Mouse (Mus musculus): ENCODE data around the gene Pld1.

Gene Pld1

GRCm38 (mm10) chr3:27991100-27991703 is 52.7 kb downstream of the Pld1 start:
- DNase-seq (ENCODE audit: low spot score in 2 of 2): peak; percentile 62 to 77

DNA sequence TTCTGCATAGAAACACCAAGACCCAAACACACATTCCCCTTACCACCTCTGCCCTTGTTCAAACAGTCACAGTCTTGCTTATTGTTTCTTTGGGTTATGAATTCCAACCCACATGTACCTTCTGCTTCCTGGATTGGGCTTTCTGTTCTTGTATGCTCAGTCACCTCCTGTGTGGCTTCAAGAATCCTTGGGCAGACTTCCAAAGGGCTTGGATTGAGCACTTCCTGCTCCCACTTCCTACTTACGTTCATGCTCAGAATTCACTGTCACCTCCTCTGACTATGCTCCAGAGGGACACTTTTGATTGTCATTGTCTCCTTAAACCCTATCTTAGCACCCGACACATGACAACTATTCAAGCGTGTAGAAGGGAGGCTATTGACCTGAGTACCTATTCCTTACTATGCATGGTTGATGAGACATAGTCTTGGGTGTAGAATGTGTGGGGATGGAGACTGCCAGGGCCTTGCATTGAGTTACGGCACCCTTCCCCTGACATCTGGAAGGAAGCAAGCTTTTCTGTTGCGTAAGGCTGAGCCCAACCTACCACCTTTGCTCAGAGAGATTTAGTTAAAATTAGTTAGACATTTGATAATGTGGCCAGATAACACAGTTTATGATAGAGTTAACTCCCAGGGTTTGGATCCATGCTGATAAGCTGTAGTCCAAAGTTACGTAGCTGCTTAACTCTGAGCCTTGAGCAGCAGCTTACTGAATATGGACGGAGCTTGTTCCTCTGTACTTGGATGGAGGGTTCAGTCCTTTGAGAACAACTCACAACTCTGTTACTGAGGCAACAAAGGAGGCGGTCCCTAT is 55.9 kb downstream of the Pld1 start:
- DNase-seq (ENCODE audit: low spot score in 2 of 2): no peak

DNA sequence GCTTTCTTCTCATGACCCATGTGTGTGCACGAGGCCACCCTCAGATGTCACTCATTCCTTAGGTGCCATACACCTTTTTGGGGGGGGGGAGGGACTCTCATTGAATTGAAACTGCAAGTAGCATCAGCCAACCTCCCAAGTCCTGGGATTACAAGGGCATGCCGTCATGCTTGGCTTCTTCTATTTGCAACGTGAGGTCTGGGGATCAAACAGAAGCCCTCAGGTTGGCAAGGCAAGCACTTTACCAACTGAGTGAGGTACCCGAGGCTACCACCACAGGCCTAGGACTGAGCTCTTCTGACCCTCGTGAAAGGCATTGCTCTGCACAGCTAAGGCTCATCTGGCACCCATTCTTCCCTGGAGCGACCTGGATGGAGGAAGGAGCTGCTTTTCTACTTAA is 65.8 kb downstream of the Pld1 start:
- DNase-seq (ENCODE audit: low spot score in 2 of 2): no peak

DNA sequence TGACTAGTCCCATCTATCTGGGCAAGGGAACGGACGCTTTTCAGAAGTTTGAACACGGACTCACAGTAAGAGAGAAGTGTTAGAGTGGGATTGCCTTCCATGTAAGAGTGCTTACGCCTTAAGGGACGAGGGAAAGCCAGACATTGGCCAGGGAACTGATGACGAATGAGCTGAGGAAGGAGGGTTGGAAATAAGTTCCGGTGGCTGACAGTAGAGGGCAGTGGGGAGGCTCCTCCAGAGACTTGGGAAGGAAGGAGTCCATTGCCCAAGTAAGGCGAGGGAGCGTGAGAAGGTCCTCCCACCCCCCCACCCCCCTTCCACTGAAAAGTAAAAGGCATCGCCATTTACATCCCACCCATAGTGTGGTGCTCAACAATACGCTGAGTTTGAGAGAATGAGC is 69.2 kb downstream of the Pld1 start:
- no peak for DNase-seq (ENCODE audit: low spot score in 2 of 2)

GRCm38 (mm10) chr3:28008369-28008768 is 69.9 kb downstream of the Pld1 start:
- DNase-seq (ENCODE audit: low spot score in 2 of 2): peak in 1 of 2 experiments; percentile 27

GRCm38 (mm10) chr3:28012177-28012576 is 73.7 kb downstream of the Pld1 start:
- peak in 1 of 2 experiments; percentile 22 for DNase-seq (ENCODE audit: low spot score in 2 of 2)

DNA sequence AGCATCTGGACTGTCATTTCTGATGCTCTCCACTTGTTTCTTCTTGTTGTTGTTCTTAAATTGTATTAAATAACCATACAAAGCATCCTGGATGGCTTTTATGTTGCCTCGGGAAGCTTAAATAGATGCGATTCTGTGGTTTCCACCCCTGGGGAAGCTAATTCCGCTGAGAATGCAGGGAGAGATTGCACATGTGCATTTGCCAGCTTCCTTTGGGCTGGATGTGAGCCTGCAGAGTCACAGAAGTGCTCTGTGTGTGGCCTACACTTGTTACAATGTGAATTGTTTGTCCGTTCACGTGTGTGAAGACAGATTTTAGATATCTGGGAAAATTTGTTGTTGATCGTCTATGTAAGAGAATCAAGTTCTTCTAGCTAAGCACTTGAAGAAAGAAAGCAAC is 74.9 kb downstream of the Pld1 start:
- peak; percentile 22 to 31 for DNase-seq (ENCODE audit: low spot score in 2 of 2)

GRCm38 (mm10) chr3:28017002-28017401 is 78.5 kb downstream of the Pld1 start:
- DNase-seq (ENCODE audit: low spot score in 2 of 2): no peak

DNA sequence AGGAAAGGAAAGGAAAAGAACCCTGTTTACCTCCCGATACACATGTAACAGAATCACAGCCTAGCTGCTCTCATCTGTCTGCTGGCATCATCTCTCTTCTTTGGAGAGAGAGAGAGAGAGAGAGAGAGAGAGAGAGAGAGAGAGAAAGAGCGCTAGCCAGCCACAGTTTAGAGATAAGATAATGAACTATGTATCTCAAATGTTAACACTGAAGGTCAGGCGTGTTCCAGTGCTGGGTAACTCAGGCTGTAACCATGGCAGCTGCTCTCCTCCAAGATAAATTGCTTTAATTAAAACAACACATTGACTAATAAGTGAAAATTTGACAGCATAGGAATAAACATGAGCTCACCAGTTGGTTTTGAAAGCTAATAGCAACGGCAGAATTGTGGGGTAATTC is 81.2 kb downstream of the Pld1 start:
- no peak for DNase-seq (ENCODE audit: low spot score in 2 of 2)

DNA sequence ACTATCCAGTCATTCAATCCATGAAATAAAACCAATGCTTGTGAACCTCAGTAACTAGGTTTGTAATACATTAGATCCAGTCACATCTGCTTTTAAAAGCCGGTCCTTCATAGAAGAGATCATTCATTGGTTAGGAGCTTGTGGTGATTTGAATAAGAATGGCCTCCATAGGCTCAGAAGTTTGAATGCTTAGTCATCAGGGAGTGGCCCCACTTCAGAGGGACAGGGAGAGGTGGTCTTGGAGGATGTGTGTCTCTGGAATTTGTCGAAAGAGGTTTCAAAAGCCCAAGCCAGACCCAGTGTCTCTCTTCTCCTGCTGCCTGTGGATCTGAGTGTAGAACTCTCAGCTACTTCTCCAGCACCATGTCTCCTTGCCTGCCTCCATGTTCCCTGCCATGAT is 81.9 kb downstream of the Pld1 start:
- no peak for DNase-seq (ENCODE audit: low spot score in 2 of 2)

DNA sequence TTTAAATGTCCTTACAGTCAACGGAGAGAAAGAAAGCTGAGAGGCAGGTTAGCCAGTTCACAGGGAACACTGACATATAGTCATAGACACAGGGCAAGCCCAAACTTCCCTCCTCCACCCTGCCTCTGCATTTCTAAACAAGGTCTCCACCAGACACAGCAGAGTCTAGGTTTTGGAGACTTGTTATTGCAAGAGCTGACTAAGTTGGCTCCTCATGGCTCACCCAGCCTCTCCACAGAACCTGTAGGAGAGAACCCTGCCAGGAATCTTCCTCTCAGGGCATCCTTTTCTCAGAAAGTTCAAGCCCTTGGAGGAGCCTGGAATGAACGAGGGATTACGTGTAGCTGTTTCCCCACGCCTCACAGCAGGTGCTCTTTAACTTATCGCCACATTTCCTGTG is 83.7 kb downstream of the Pld1 start:
- DNase-seq (ENCODE audit: low spot score in 2 of 2): no peak

- DNase-seq (ENCODE audit: low spot score in 2 of 2): no peak
These were observed 88.4 kb downstream of the Pld1 start for GRCm38 (mm10) chr3:28026876-28027275.

DNA sequence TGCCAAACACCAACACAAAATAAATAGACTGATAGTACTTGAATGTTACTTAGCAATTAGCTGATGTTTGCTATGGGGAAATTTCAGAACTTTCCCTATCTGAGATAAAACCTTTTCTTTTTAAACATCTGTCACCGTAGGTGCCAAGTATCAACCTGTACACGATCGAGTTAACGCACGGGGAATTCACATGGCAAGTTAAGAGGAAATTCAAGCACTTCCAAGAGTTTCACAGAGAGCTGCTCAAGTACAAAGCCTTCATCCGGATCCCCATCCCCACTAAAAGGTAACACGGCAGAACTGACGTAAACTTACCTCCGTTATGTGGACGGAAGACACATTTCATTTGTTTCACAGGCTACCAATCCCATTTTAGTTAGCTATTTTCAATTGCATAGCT is 90.0 kb downstream of the Pld1 start:
- no peak for DNase-seq (ENCODE audit: low spot score in 2 of 2)

DNA sequence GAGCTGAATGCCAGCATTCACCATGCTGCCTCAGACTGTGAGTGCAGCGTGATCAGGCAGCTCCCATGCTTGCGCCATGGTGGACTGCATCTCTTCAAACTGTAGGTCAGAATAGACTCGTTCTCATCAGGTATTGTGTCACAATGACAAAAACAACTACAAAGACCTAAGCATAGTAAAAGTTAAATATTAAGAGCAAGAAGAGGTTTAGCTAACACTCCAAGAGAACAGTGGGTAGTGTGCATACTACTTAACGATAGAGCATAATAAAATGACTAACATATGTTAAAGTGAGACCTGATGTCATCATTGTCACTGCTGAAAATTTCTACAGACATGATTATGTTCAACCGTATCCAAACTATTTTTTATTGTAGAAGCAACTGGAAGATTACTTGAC is 92.4 kb downstream of the Pld1 start:
- DNase-seq (ENCODE audit: low spot score in 2 of 2): no peak

- DNase-seq (ENCODE audit: low spot score in 2 of 2): peak; percentile 15 to 43
These were observed 93.2 kb downstream of the Pld1 start for GRCm38 (mm10) chr3:28031643-28032243.

- no peak for DNase-seq (ENCODE audit: low spot score in 2 of 2)
These were observed 95.4 kb downstream of the Pld1 start for GRCm38 (mm10) chr3:28033898-28034297.

GRCm38 (mm10) chr3:28034707-28035333 is 96.3 kb downstream of the Pld1 start:
- DNase-seq (ENCODE audit: low spot score in 2 of 2): no peak

- DNase-seq (ENCODE audit: low spot score in 2 of 2): no peak
These were observed 98.9 kb downstream of the Pld1 start for GRCm38 (mm10) chr3:28037320-28037932.

- no peak for DNase-seq (ENCODE audit: low spot score in 2 of 2)
These were observed 99.6 kb downstream of the Pld1 start for GRCm38 (mm10) chr3:28038106-28038505.

- DNase-seq (ENCODE audit: low spot score in 2 of 2): peak; percentile 37 to 47
These were observed 101.3 kb downstream of the Pld1 start for GRCm38 (mm10) chr3:28039760-28040159.

- no peak for DNase-seq (ENCODE audit: low spot score in 2 of 2)
These were observed 102.7 kb downstream of the Pld1 start for GRCm38 (mm10) chr3:28041236-28041635.

- DNase-seq (ENCODE audit: low spot score in 2 of 2): no peak
These were observed 103.9 kb downstream of the Pld1 start for GRCm38 (mm10) chr3:28042366-28042765.
